Mouse (Mus musculus) gastrocnemius, adult 2 months (tissue): ENCODE measurements at regions not wholly inside any gene's neighbourhood (a gene's known extent, or its start where the extent isn't known, plus 50 kb on each side); places are given as distances from the start of the nearest gene placed in this dataset.

Experiments used
- DNase-seq: peaks from one replicate; pipeline ENCODE4 v3.0.0; 2022
- H3K27ac ChIP-seq: fragments of 200-600 bp; 2 replicates; pipeline ENCODE4 v1.8.1; 2022; ENCODE audit warnings: mild to moderate bottlenecking
- H3K4me3 ChIP-seq: fragments of 200-600 bp; 2 replicates; pipeline ENCODE4 v1.8.1; 2022; ENCODE audit warnings: mild to moderate bottlenecking, moderate library complexity
- CTCF ChIP-seq: fragments of 200-600 bp; IDR thresholded peaks from 2 replicates; pipeline ENCODE4 v1.8.1; 2022; ENCODE audit warnings: antibody characterized with exemption, mild to moderate bottlenecking, moderate library complexity
- intact Hi-C: fragments of 180-260 bp; cut with DNase I; formaldehyde crosslinking; loops from one replicate; pipeline ENCODE4 v1.15.1; 2025

DNA sequence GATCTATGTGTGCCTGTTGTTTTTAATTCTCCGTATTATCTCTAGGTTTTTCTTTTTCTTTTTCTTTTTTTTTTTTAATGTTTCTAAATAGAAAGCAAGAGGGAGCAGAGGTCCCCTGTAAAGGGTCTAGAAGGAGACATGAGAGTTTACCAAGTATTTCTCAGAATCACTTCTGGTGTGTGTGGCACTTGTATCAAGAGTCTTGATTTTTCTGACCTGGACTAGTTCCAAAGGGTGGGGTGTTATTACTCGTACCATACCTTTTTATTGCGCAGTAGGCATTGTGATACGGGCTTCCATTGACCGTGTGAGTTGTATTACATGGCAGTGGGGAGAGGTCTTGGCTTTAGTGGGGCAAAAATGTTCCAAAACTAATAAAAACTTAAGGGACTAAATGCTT, 63.2 kb upstream of the Bmp6 start:
- DNase-seq = no peak

GRCm38 (mm10) chr13:38287960-38288359, 56.9 kb upstream of the Bmp6 start:
- DNase-seq = no peak
- Histone ChIP-seq H3K4me3 (no peak overlapping the region), H3K27ac (no peak overlapping the region)
- TF ChIP-seq CTCF = no peak
- intact Hi-C loops = no loop called here

More for the DNA sequence above, 63.2 kb upstream of the Bmp6 start:
- Histone ChIP-seq H3K27ac (no peak overlapping the region), H3K4me3 (no peak overlapping the region)
- TF ChIP-seq CTCF = no peak
- intact Hi-C loops = no loop called here

- intact Hi-C loops = no loop called here
Observed at GRCm38 (mm10) chr13:38288572-38289440, 56.1 kb upstream of the Bmp6 start.

GRCm38 (mm10) chr13:38290287-38290941, 54.5 kb upstream of the Bmp6 start:
- Histone ChIP-seq H3K27ac (peak overlapping the region; percentile 64), H3K4me3 (peak overlapping the region; percentile 20)
- peak; percentile 17; the same call in 1 of the 2 replicates for TF ChIP-seq CTCF
- peak; percentile 66 for DNase-seq
- intact Hi-C loops = no loop called here

More at GRCm38 (mm10) chr13:38288572-38289440, 56.1 kb upstream of the Bmp6 start:
- no peak overlapping the region for H3K4me3 ChIP-seq
- no peak overlapping the region for H3K27ac ChIP-seq
- no peak for DNase-seq
- TF ChIP-seq CTCF = no peak

- Histone ChIP-seq H3K27ac (0 out of 2 replicates have a peak overlapping the region, but pooled peaks have one; percentile 24), H3K4me3 (no peak overlapping the region)
- no peak for DNase-seq
- TF ChIP-seq CTCF = no peak
- intact Hi-C loops = no loop called here
Observed at GRCm38 (mm10) chr13:38291487-38291886, 53.4 kb upstream of the Bmp6 start.
